Mouse (Mus musculus): Measurements from ENCODE around the gene H1fx. TPM values are rescaled to one million over a fixed set of nuclear protein-coding genes. Genes with fewer than 3 reads are reported as not detected.
"Not testable (repeated sequence)": the region's sequence is repeated elsewhere in the genome, so short reads cannot be mapped to it uniquely, and the experiment has no call there.

Gene H1fx
- polyA plus RNA-seq, 1 experiment = 33.8 TPM

GRCm38 (mm10) chr6:87991216-87991615, 9.8 kb upstream of the H1fx start:
- TF ChIP-seq FLI1 (IDR thresholded peaks at IDR 0.05; ENCODE audit: low read length) (no peak), GATA1 (IDR thresholded peaks at IDR 0.05; ENCODE audit: borderline replicate concordance, low read length) (no peak)
- no peak overlapping the region for H3K4me3 ChIP-seq (replicated peaks)
- peaks cover 50% of the 10 kb centered on the region for H3K27me3 ChIP-seq (replicated peaks)
- H3K36me3 ChIP-seq (replicated peaks; ENCODE audit: low read length) = peaks cover under 1% of the 10 kb centered on the region
- H3K4me1 ChIP-seq = peaks cover 56% of the 10 kb centered on the region
- no peaks in the 10 kb centered on the region for H3K9me3 ChIP-seq

DNA sequence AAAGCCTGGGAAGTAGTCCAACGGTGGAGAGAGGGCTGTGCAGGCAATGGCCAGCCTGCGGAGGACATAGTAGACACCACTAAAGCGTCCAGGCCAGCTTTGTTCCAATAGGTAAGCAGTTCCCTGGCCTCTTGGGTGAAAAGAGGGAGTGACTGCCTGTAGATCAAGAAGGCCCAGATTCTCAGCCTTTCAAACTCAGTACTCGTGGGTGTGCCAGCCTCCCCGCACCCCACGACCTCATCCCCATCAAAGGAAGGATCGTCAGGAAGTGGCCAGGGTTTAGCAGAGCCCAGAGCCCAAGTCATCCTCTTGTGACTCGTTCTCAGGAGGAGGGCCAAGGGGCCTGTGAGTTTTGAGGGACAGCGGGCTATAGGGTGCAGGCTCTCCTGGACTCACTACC, 1.1 kb upstream of the H1fx start:
- TF ChIP-seq FLI1 (IDR thresholded peaks at IDR 0.05; ENCODE audit: low read length) = no peak
- no peak for TF ChIP-seq GATA1 (IDR thresholded peaks at IDR 0.05; ENCODE audit: borderline replicate concordance, low read length)

DNA sequence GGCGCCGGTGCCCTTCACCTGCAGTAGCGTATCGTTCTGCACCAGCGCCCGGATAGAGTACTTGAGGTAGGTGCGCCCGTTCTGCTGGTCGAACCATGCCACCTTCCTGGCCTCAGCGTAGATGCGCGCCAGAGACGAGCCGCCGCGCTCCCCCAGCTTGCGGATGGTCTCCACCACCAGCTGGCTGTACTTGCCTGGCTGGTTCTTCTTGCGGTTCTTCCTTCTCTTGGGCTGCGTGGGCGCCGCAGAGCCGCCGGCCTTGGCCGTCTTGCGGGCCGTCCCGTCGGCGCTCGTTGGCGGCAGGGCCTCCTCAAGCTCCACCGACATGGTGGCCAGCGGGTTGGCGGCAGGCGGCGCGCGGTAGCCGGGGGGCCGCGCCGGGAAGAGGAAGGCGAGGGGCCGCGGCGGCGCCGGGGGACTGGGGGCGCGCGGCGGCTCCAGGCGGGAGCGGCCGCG, 379 bp downstream of the H1fx start:
- Histone ChIP-seq H3K27me3 (replicated peaks) (peaks cover 77% of the 10 kb centered on the region), H3K9me3 (peaks cover 17% of the 10 kb centered on the region), H3K36me3 (replicated peaks; ENCODE audit: low read length) (no peaks in the 10 kb centered on the region), H3K4me3 (replicated peaks) (peak overlapping the region; percentile 91), H3K4me1 (peaks cover 27% of the 10 kb centered on the region)
- TF ChIP-seq GATA1 (IDR thresholded peaks at IDR 0.05; ENCODE audit: borderline replicate concordance, low read length) (no peak), FLI1 (IDR thresholded peaks at IDR 0.05; ENCODE audit: low read length) (no peak)

More for the DNA sequence above, 1.1 kb upstream of the H1fx start:
- no peaks in the 10 kb centered on the region for H3K36me3 ChIP-seq (replicated peaks; ENCODE audit: low read length)
- H3K4me3 ChIP-seq (replicated peaks) = no peak overlapping the region
- H3K27me3 ChIP-seq (replicated peaks) = peaks cover 89% of the 10 kb centered on the region
- peaks cover 17% of the 10 kb centered on the region for H3K9me3 ChIP-seq
- peaks cover 27% of the 10 kb centered on the region for H3K4me1 ChIP-seq

DNA sequence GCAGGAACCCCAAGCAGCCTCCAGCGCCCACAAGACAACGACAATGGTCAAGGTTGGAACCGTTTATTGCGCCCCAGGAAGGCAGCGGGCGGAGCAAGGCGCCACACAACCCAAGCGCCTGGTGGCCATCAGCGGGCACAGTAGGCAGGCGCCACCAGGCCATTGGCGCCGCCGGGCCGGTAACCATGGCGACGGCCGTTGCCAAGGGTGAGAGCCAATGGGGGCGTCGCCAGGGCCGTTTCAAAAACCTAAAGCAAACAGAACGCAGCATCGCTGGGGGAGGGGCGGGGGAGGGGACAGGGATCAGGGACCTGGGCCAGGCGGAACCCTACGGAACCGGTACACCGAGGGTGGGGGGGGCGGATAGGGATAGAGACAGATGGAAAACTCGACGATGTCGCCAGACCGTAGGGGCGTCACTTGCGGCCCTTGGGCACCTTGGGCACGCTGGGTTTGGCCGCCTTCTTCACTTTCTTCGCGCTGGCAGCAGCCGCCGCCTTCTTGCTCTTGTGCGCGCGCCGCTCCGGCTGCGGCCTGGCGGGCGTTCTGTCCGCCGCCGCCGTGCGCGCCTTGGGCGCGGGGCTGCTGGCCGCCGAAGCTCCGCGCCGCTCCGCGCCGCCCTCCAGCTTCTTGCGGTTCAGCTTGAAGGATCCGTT, 935 bp downstream of the H1fx start:
- Histone ChIP-seq H3K36me3 (replicated peaks; ENCODE audit: low read length) (no peaks in the 10 kb centered on the region), H3K4me3 (replicated peaks) (peak overlapping the region; percentile 91), H3K9me3 (peaks cover 17% of the 10 kb centered on the region), H3K4me1 (peaks cover 27% of the 10 kb centered on the region), H3K27me3 (replicated peaks) (peaks cover 75% of the 10 kb centered on the region)
- TF ChIP-seq FLI1 (IDR thresholded peaks at IDR 0.05; ENCODE audit: low read length) = no peak

DNA sequence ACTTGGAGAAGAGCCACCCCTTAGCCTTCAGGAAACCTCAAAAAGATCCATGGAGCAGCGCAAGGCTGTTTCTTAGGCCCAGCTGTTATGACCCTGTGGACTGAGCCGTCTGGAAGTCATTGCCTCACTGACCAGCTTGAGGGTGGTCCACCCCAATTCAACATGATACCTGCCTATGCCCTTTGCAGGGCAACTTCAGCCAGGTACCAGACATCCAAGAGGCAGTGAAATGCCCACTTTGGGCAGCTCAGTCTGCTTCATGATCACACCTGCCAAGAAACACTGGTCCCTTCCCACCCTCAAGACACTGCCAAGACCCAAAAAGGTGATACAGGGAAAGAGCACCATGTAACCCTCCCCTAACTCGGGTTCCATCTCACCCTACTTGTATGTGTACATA, 1.7 kb downstream of the H1fx start:
- no peak for TF ChIP-seq GATA1 (IDR thresholded peaks at IDR 0.05; ENCODE audit: borderline replicate concordance, low read length)
- no peak for TF ChIP-seq FLI1 (IDR thresholded peaks at IDR 0.05; ENCODE audit: low read length)
- peaks cover 27% of the 10 kb centered on the region for H3K4me1 ChIP-seq
- peaks cover 17% of the 10 kb centered on the region for H3K9me3 ChIP-seq
- peaks cover 70% of the 10 kb centered on the region for H3K27me3 ChIP-seq (replicated peaks)
- no peak overlapping the region for H3K4me3 ChIP-seq (replicated peaks)
- no peaks in the 10 kb centered on the region for H3K36me3 ChIP-seq (replicated peaks; ENCODE audit: low read length)

GRCm38 (mm10) chr6:87970041-87970440, 11.4 kb downstream of the H1fx start:
- Histone ChIP-seq H3K9me3 (no peaks in the 10 kb centered on the region), H3K4me3 (replicated peaks) (no peak overlapping the region), H3K4me1 (peaks cover 22% of the 10 kb centered on the region), H3K36me3 (replicated peaks; ENCODE audit: low read length) (no peaks in the 10 kb centered on the region), H3K27me3 (replicated peaks) (peaks cover 11% of the 10 kb centered on the region)
- TF ChIP-seq GATA1 (IDR thresholded peaks at IDR 0.05; ENCODE audit: borderline replicate concordance, low read length) (no peak), FLI1 (IDR thresholded peaks at IDR 0.05; ENCODE audit: low read length) (no peak)

- Histone ChIP-seq H3K9me3 (peaks cover 42% of the 10 kb centered on the region), H3K4me3 (replicated peaks) (peak overlapping the region; percentile 33), H3K4me1 (peaks cover 44% of the 10 kb centered on the region)
- H3K27me3 ChIP-seq (replicated peaks); H3K36me3 ChIP-seq (replicated peaks; ENCODE audit: low read length): not testable (repeated sequence)
Measured at GRCm38 (mm10) chr6:87962457-87962856, 19.0 kb downstream of the H1fx start.

- no peak for TF ChIP-seq GATA1 (IDR thresholded peaks at IDR 0.05; ENCODE audit: borderline replicate concordance, low read length)
- no peak for TF ChIP-seq FLI1 (IDR thresholded peaks at IDR 0.05; ENCODE audit: low read length)
Measured at GRCm38 (mm10) chr6:87942179-87942578, 39.3 kb downstream of the H1fx start.

GRCm38 (mm10) chr6:87938941-87939340, 42.5 kb downstream of the H1fx start:
- Histone ChIP-seq H3K9me3 (0 out of 2 replicates have a peak, but pooled peaks cover 5% of the 10 kb centered on the region), H3K4me3 (replicated peaks) (no peak overlapping the region), H3K36me3 (replicated peaks; ENCODE audit: low read length) (peaks cover 27% of the 10 kb centered on the region), H3K27me3 (replicated peaks) (peaks cover 32% of the 10 kb centered on the region), H3K4me1 (0 out of 2 replicates have a peak, but pooled peaks cover 4% of the 10 kb centered on the region)
- TF ChIP-seq FLI1 (IDR thresholded peaks at IDR 0.05; ENCODE audit: low read length) (no peak), GATA1 (IDR thresholded peaks at IDR 0.05; ENCODE audit: borderline replicate concordance, low read length) (no peak)

More at GRCm38 (mm10) chr6:87942179-87942578, 39.3 kb downstream of the H1fx start:
- peaks cover 4% of the 10 kb centered on the region for H3K36me3 ChIP-seq (replicated peaks; ENCODE audit: low read length)
- peaks cover 22% of the 10 kb centered on the region for H3K9me3 ChIP-seq
- no peak overlapping the region for H3K4me3 ChIP-seq (replicated peaks)
- peaks cover 9% of the 10 kb centered on the region; the same call in 1 of the 2 replicates for H3K4me1 ChIP-seq
- H3K27me3 ChIP-seq (replicated peaks) = peaks cover 50% of the 10 kb centered on the region

DNA sequence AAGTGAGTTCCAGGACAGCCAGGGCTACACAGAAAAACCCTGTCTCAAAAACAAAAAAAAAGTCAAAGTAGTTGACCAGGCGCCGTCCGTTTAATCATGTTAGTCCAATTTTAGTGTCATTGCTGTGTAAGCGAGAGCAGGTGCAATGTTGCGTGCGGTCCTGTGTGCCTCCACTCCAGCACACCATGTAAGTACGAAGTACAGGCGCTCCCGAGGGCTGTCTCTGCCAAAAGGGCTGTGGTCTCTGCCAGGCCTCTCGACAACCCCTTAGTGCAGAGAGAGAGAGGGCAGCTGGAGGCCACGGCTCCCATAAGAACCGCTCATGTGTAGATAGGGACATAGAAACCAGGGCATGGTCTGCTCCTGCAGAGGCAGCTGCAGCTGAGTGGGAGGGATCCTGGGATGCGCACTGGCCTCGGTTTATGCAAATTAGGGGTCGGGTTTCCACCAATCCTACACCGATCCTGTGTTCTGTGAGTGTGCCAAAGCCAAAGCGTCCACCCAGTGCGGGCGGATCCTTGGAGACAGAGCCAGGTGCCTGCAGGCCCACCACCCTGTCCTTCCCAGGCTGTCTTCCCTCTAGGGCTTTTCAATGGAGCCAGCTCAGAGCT, 44.2 kb downstream of the H1fx start:
- H3K27me3 ChIP-seq (replicated peaks) = peaks cover 18% of the 10 kb centered on the region
- H3K9me3 ChIP-seq = 0 out of 2 replicates have a peak, but pooled peaks cover 5% of the 10 kb centered on the region
- TF ChIP-seq GATA1 (IDR thresholded peaks at IDR 0.05; ENCODE audit: borderline replicate concordance, low read length) (no peak), FLI1 (IDR thresholded peaks at IDR 0.05; ENCODE audit: low read length) (no peak)
- H3K4me1 ChIP-seq = 0 out of 2 replicates have a peak, but pooled peaks cover 4% of the 10 kb centered on the region
- peaks cover 42% of the 10 kb centered on the region for H3K36me3 ChIP-seq (replicated peaks; ENCODE audit: low read length)
- no peak overlapping the region for H3K4me3 ChIP-seq (replicated peaks)
